Mouse (Mus musculus): ENCODE data around the gene Zfp28. TPM values are rescaled to one million over a fixed set of nuclear protein-coding genes. Genes with fewer than 3 reads are reported as not detected.

Zfp28 gene
- polyA plus RNA-seq, 1 experiment from 2014 or later: 0.75 TPM

- WGBS (ENCODE audit: insufficient replicate concordance): 82% methylated on average over 3 of the region's 3 CpGs
- no peak for ATAC-seq
- Histone ChIP-seq H3K27me3 (ENCODE audit: insufficient read depth, low read length) (no peaks in the 10 kb centered on the region), H3K36me3 (replicated peaks; ENCODE audit: insufficient read depth, low read length) (0 out of 2 replicates have a peak, but pooled peaks cover 2% of the 10 kb centered on the region), H3K27ac (ENCODE audit: low read depth) (no peak overlapping the region), H3K4me3 (ENCODE audit: low read depth, low read length) (no peak overlapping the region), H3K9me3 (ENCODE audit: low read length) (no peaks in the 10 kb centered on the region), H3K9ac (replicated peaks) (no peak overlapping the region), H3K4me2 (ENCODE audit: low read depth, low read length) (no peak overlapping the region), H3K4me1 (ENCODE audit: insufficient read depth) (peaks cover 5% of the 10 kb centered on the region; the same call in 1 of the 2 replicates)
- TF ChIP-seq EP300 (IDR thresholded peaks at IDR 0.05; ENCODE audit: low read depth) (no peak), CTCF (IDR thresholded peaks at IDR 0.05; ENCODE audit: low read depth) (no peak)
- no peak for DNase-seq
Measured at GRCm38 (mm10) chr7:6369460-6369859, 13.6 kb upstream of the Zfp28 start.

GRCm38 (mm10) chr7:6372993-6373392 lies 10.1 kb upstream of the Zfp28 start:
- no peak overlapping the region for H3K27ac ChIP-seq (ENCODE audit: low read depth)
- no peaks in the 10 kb centered on the region for H3K4me1 ChIP-seq (ENCODE audit: insufficient read depth)
- H3K4me3 ChIP-seq (ENCODE audit: low read depth, low read length): no peak overlapping the region
- ATAC-seq (no peak), DNase-seq (no peak)
- no peak overlapping the region for H3K4me2 ChIP-seq (ENCODE audit: low read depth, low read length)
- no peaks in the 10 kb centered on the region for H3K27me3 ChIP-seq (ENCODE audit: insufficient read depth, low read length)
- WGBS (ENCODE audit: insufficient replicate concordance): 75% methylated on average over 3 of the region's 3 CpGs
- TF ChIP-seq EP300 (IDR thresholded peaks at IDR 0.05; ENCODE audit: low read depth): no peak
- no peak overlapping the region for H3K9ac ChIP-seq (replicated peaks)
- 0 out of 2 replicates have a peak, but pooled peaks cover 2% of the 10 kb centered on the region for H3K36me3 ChIP-seq (replicated peaks; ENCODE audit: insufficient read depth, low read length)
- H3K9me3 ChIP-seq (ENCODE audit: low read length): no peaks in the 10 kb centered on the region

GRCm38 (mm10) chr7:6378441-6378840 lies 4.7 kb upstream of the Zfp28 start:
- Histone ChIP-seq H3K36me3 (replicated peaks; ENCODE audit: insufficient read depth, low read length) (no peaks in the 10 kb centered on the region), H3K27me3 (ENCODE audit: insufficient read depth, low read length) (no peaks in the 10 kb centered on the region), H3K4me2 (ENCODE audit: low read depth, low read length) (no peak overlapping the region), H3K4me3 (ENCODE audit: low read depth, low read length) (no peak overlapping the region), H3K27ac (ENCODE audit: low read depth) (no peak overlapping the region), H3K9me3 (ENCODE audit: low read length) (no peaks in the 10 kb centered on the region), H3K4me1 (ENCODE audit: insufficient read depth) (peaks cover 7% of the 10 kb centered on the region), H3K9ac (replicated peaks) (no peak overlapping the region)
- 78% methylated on average over 8 of the region's 8 CpGs for WGBS (ENCODE audit: insufficient replicate concordance)
- ATAC-seq (no peak), DNase-seq (no peak)
- TF ChIP-seq CTCF (IDR thresholded peaks at IDR 0.05; ENCODE audit: low read depth) (no peak), EP300 (IDR thresholded peaks at IDR 0.05; ENCODE audit: low read depth) (no peak)

GRCm38 (mm10) chr7:6381431-6381830 lies 1.7 kb upstream of the Zfp28 start:
- Histone ChIP-seq H3K9ac (replicated peaks) (no peak overlapping the region), H3K9me3 (ENCODE audit: low read length) (no peaks in the 10 kb centered on the region), H3K27ac (ENCODE audit: low read depth) (no peak overlapping the region), H3K4me3 (ENCODE audit: low read depth, low read length) (no peak overlapping the region), H3K4me1 (ENCODE audit: insufficient read depth) (peaks cover 14% of the 10 kb centered on the region), H3K36me3 (replicated peaks; ENCODE audit: insufficient read depth, low read length) (no peaks in the 10 kb centered on the region), H3K4me2 (ENCODE audit: low read depth, low read length) (no peak overlapping the region), H3K27me3 (ENCODE audit: insufficient read depth, low read length) (no peaks in the 10 kb centered on the region)
- no peak for DNase-seq
- WGBS (ENCODE audit: insufficient replicate concordance): 79% methylated on average over 2 of the region's 2 CpGs
- TF ChIP-seq CTCF (IDR thresholded peaks at IDR 0.05; ENCODE audit: low read depth) (peak; percentile 26; the same call in 1 of the 2 replicates), EP300 (IDR thresholded peaks at IDR 0.05; ENCODE audit: low read depth) (no peak)
- ATAC-seq: no peak

GRCm38 (mm10) chr7:6384011-6384410 lies 916 bp downstream of the Zfp28 start:
- peaks cover 14% of the 10 kb centered on the region for H3K4me1 ChIP-seq (ENCODE audit: insufficient read depth)
- no peak overlapping the region for H3K4me3 ChIP-seq (ENCODE audit: low read depth, low read length)
- no peak for ATAC-seq
- no peak for DNase-seq
- H3K27me3 ChIP-seq (ENCODE audit: insufficient read depth, low read length): no peaks in the 10 kb centered on the region
- WGBS (ENCODE audit: insufficient replicate concordance): 31% methylated on average over 8 of the region's 8 CpGs
- H3K27ac ChIP-seq (ENCODE audit: low read depth): no peak overlapping the region
- H3K9ac ChIP-seq (replicated peaks): no peak overlapping the region
- TF ChIP-seq CTCF (IDR thresholded peaks at IDR 0.05; ENCODE audit: low read depth) (no peak), EP300 (IDR thresholded peaks at IDR 0.05; ENCODE audit: low read depth) (no peak)
- no peaks in the 10 kb centered on the region for H3K9me3 ChIP-seq (ENCODE audit: low read length)
- H3K36me3 ChIP-seq (replicated peaks; ENCODE audit: insufficient read depth, low read length): no peaks in the 10 kb centered on the region
- peak overlapping the region; percentile 84 for H3K4me2 ChIP-seq (ENCODE audit: low read depth, low read length)

GRCm38 (mm10) chr7:6386995-6387394 lies 3.9 kb downstream of the Zfp28 start:
- WGBS (ENCODE audit: insufficient replicate concordance): 87% methylated on average over 7 of the region's 8 CpGs
- no peaks in the 10 kb centered on the region for H3K36me3 ChIP-seq (replicated peaks; ENCODE audit: insufficient read depth, low read length)
- no peak overlapping the region for H3K27ac ChIP-seq (ENCODE audit: low read depth)
- no peak overlapping the region for H3K4me2 ChIP-seq (ENCODE audit: low read depth, low read length)
- no peaks in the 10 kb centered on the region for H3K9me3 ChIP-seq (ENCODE audit: low read length)
- DNase-seq: no peak
- ATAC-seq: no peak
- H3K4me3 ChIP-seq (ENCODE audit: low read depth, low read length): no peak overlapping the region
- no peaks in the 10 kb centered on the region for H3K27me3 ChIP-seq (ENCODE audit: insufficient read depth, low read length)
- TF ChIP-seq CTCF (IDR thresholded peaks at IDR 0.05; ENCODE audit: low read depth) (no peak), EP300 (IDR thresholded peaks at IDR 0.05; ENCODE audit: low read depth) (no peak)
- H3K9ac ChIP-seq (replicated peaks): no peak overlapping the region
- H3K4me1 ChIP-seq (ENCODE audit: insufficient read depth): peaks cover 14% of the 10 kb centered on the region

- H3K27ac ChIP-seq (ENCODE audit: low read depth): no peak overlapping the region
- DNase-seq (no peak), ATAC-seq (no peak)
- peaks cover 4% of the 10 kb centered on the region; the same call in 1 of the 2 replicates for H3K36me3 ChIP-seq (replicated peaks; ENCODE audit: insufficient read depth, low read length)
- no peaks in the 10 kb centered on the region for H3K27me3 ChIP-seq (ENCODE audit: insufficient read depth, low read length)
- TF ChIP-seq EP300 (IDR thresholded peaks at IDR 0.05; ENCODE audit: low read depth) (no peak), CTCF (IDR thresholded peaks at IDR 0.05; ENCODE audit: low read depth) (no peak)
- H3K4me1 ChIP-seq (ENCODE audit: insufficient read depth): peaks cover 2% of the 10 kb centered on the region; the same call in 1 of the 2 replicates
- H3K9me3 ChIP-seq (ENCODE audit: low read length): no peaks in the 10 kb centered on the region
- no peak overlapping the region for H3K4me2 ChIP-seq (ENCODE audit: low read depth, low read length)
- no peak overlapping the region for H3K9ac ChIP-seq (replicated peaks)
- H3K4me3 ChIP-seq (ENCODE audit: low read depth, low read length): no peak overlapping the region
- 78% methylated on average over 5 of the region's 5 CpGs for WGBS (ENCODE audit: insufficient replicate concordance)
Measured at GRCm38 (mm10) chr7:6388971-6389370, 5.9 kb downstream of the Zfp28 start.

All from liver, postnatal 0 days (tissue).